Mouse (Mus musculus) stomach, embryonic 14.5 days (tissue): Measurements from ENCODE around the gene Antxr1. TPM values are rescaled to one million over a fixed set of nuclear protein-coding genes. Genes with fewer than 3 reads are reported as not detected.

Source experiments
- ATAC-seq: fragments of 200-750 bp; cut with Nextera tagmentation; 2 replicates; pipeline ENCODE4 v1.8.0; 2017; ENCODE audit warnings: low read depth, moderate TSS enrichment; ENCODE audit not compliant: insufficient number of reproducible peaks, insufficient read depth, low FRiP score
- H3K27ac ChIP-seq: fragments of 300-500 bp; sonication (generic); 2 replicates; pipeline ENCODE4 v1.5.1; 2014; ENCODE audit warnings: mild to moderate bottlenecking, low read length, moderate library complexity, mixed read lengths
- H3K27me3 ChIP-seq: fragments of 300-500 bp; sonication (generic); 2 replicates; pipeline ENCODE4 v1.6.1; 2014; ENCODE audit warnings: low read length, control low read depth, mixed read lengths; ENCODE audit not compliant: control insufficient read depth, insufficient read depth
- H3K36me3 ChIP-seq: fragments of 300-500 bp; sonication (generic); 2 replicates; pipeline ENCODE4 v1.6.1; 2014; ENCODE audit warnings: mild to moderate bottlenecking, control low read depth, low read length, moderate library complexity, mixed read lengths; ENCODE audit not compliant: control insufficient read depth, insufficient read depth
- H3K4me1 ChIP-seq: fragments of 300-500 bp; sonication (generic); 2 replicates; pipeline ENCODE4 v1.6.1; 2014; ENCODE audit warnings: low read length, control low read depth, mixed read lengths; ENCODE audit not compliant: control insufficient read depth, insufficient read depth
- H3K4me2 ChIP-seq: fragments of 300-500 bp; sonication (generic); replicated peaks from 2 replicates; pipeline ENCODE4 v1.6.1; 2014; ENCODE audit warnings: low read depth, low read length, control low read depth
- H3K4me3 ChIP-seq: fragments of 300-500 bp; sonication (generic); 2 replicates; pipeline ENCODE4 v1.5.1; 2014; ENCODE audit warnings: low read depth, low read length, control low read depth
- H3K9ac ChIP-seq: fragments of 300-500 bp; sonication (generic); replicated peaks from 2 replicates; pipeline ENCODE4 v1.6.1; 2014; ENCODE audit warnings: low read depth, mild to moderate bottlenecking, control low read depth, low read length, moderate library complexity, mixed read lengths
- H3K9me3 ChIP-seq: fragments of 300-500 bp; sonication (generic); 2 replicates; pipeline ENCODE4 v1.6.1; 2016; ENCODE audit warnings: low read depth, low read length, control low read depth; ENCODE audit not compliant: control insufficient read depth
- WGBS: fragments of 180-500 bp; shearing (Covaris S2); extraction: QIAGEN DNeasy Blood & Tissue Kit; methylation state at CpG from one replicate; pipeline ENCODE4 v1.1.7; 2014; 5-methylcytosine and 5-hydroxymethylcytosine counted together
- polyA plus RNA-seq: library from polyadenylated mRNA; unstranded; fragments of >200 nt; fragmentation: Nextera tagmentation; extraction: Ambion mirVana; gene quantifications from 2 replicates; pipeline ENCODE4 v1.2.1, GENCODE M21; 2014

The Antxr1 gene
- polyA plus RNA-seq, 1 experiment from 2014 or later, result 13.5 TPM

DNA sequence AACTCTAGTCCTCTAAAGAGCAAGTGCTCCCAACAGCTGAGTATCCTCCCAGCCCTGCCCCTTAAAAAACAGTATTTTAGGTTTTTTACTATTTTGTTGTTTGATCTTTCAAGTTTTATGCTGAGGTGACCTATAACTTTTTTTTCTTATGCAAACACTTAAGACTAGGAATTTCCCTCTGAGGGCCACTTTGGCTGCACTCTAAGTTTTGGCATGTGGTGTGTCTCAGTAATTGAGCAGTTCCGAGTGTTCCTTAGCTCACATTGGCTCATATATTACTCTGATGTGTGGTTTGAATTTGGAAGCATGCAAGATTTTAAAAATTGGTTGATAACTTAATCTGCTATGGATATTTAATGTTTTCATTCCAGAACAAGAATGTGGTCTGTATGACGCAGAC, 105.6 kb downstream of the Antxr1 start:
- ATAC-seq, result no peak

DNA sequence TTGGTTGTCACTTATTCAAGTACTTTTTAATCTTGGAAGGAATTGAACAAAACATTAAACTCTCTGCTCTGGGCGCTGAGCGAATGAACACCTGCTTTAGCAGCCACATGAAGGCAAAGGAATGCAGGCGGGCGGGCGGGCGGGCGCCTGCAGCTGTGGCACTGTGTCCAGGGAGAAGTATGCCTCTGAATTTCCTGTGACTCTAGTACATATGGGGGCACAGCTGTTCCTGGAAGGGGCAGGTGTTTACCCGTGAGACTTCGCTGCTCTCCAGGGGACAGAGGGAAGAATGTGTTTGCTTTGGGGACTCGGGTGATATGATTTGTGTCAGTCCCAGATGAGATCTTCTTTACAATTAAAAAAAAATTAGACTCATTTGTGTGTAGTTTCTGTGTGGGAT, 107.7 kb downstream of the Antxr1 start:
- WGBS, result 43% methylated on average over 10 of the region's 10 CpGs
- no peak for ATAC-seq
- Histone ChIP-seq H3K4me3 (no peak overlapping the region), H3K27me3 (no peaks in the 10 kb centered on the region), H3K9me3 (no peaks in the 10 kb centered on the region; the same call in 1 of the 2 replicates), H3K4me2 (no peak overlapping the region), H3K9ac (no peak overlapping the region), H3K36me3 (no peaks in the 10 kb centered on the region), H3K4me1 (peaks cover 9% of the 10 kb centered on the region; the same call in 1 of the 2 replicates), H3K27ac (no peak overlapping the region)

More for the DNA sequence above, 105.6 kb downstream of the Antxr1 start:
- H3K27me3 ChIP-seq, result no peaks in the 10 kb centered on the region
- no peaks in the 10 kb centered on the region; the same call in 1 of the 2 replicates for H3K9me3 ChIP-seq
- H3K27ac ChIP-seq, result no peak overlapping the region
- H3K4me3 ChIP-seq, result no peak overlapping the region
- no peak overlapping the region for H3K4me2 ChIP-seq
- H3K36me3 ChIP-seq, result no peaks in the 10 kb centered on the region
- 90% methylated on average over 2 of the region's 2 CpGs for WGBS
- H3K4me1 ChIP-seq, result no peaks in the 10 kb centered on the region
- H3K9ac ChIP-seq, result no peak overlapping the region

DNA sequence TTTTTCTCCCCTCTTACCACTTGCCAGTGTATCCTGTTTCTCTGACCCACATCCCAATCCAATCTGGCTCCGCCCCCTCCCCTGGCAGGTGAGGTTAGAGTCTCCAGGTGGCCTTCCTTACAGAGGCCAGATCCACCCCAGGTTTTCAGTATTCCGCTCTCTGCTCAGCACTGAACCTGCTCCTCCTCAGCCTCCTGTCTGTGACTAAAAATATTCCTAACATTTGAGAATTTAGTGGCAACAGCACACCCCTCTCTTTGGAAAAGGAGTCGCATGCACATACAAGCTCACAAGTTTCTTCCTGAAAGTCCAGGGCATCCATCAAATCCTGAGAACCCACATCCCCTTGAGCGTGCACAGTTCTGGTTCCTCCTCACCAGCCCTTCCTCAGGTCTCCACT, 109.3 kb downstream of the Antxr1 start:
- WGBS, result 74% methylated on average over 4 of the region's 4 CpGs

GRCm38 (mm10) chr6:87225286-87225685, 110.3 kb downstream of the Antxr1 start:
- Histone ChIP-seq H3K9me3 (no peaks in the 10 kb centered on the region; the same call in 1 of the 2 replicates), H3K36me3 (no peaks in the 10 kb centered on the region), H3K4me2 (no peak overlapping the region), H3K4me3 (no peak overlapping the region), H3K27ac (no peak overlapping the region), H3K27me3 (no peaks in the 10 kb centered on the region), H3K4me1 (peaks cover 9% of the 10 kb centered on the region; the same call in 1 of the 2 replicates), H3K9ac (no peak overlapping the region)
- no peak for ATAC-seq
- 100% methylated on average over 1 of the region's 1 CpGs for WGBS

More for the DNA sequence above, 109.3 kb downstream of the Antxr1 start:
- H3K4me3 ChIP-seq, result no peak overlapping the region
- no peak overlapping the region for H3K4me2 ChIP-seq
- no peak overlapping the region for H3K9ac ChIP-seq
- H3K27me3 ChIP-seq, result no peaks in the 10 kb centered on the region
- ATAC-seq, result no peak
- no peak overlapping the region for H3K27ac ChIP-seq
- H3K36me3 ChIP-seq, result no peaks in the 10 kb centered on the region
- peaks cover 9% of the 10 kb centered on the region; the same call in 1 of the 2 replicates for H3K4me1 ChIP-seq
- no peaks in the 10 kb centered on the region; the same call in 1 of the 2 replicates for H3K9me3 ChIP-seq

GRCm38 (mm10) chr6:87222854-87223631, 112.6 kb downstream of the Antxr1 start:
- Histone ChIP-seq H3K4me2 (no peak overlapping the region), H3K4me3 (no peak overlapping the region), H3K27me3 (no peaks in the 10 kb centered on the region), H3K4me1 (peaks cover 9% of the 10 kb centered on the region; the same call in 1 of the 2 replicates), H3K27ac (peak overlapping the region; percentile 56; the same call in 1 of the 2 replicates), H3K9me3 (no peaks in the 10 kb centered on the region), H3K36me3 (no peaks in the 10 kb centered on the region), H3K9ac (no peak overlapping the region)
- 28% methylated on average over 10 of the region's 10 CpGs for WGBS
- ATAC-seq, result peak; percentile 33

GRCm38 (mm10) chr6:87219061-87219992, 116.3 kb downstream of the Antxr1 start:
- Histone ChIP-seq H3K36me3 (no peaks in the 10 kb centered on the region), H3K27me3 (no peaks in the 10 kb centered on the region), H3K4me3 (no peak overlapping the region), H3K27ac (no peak overlapping the region), H3K4me2 (no peak overlapping the region), H3K9ac (no peak overlapping the region), H3K4me1 (peaks cover 9% of the 10 kb centered on the region; the same call in 1 of the 2 replicates), H3K9me3 (no peaks in the 10 kb centered on the region)
- 73% methylated on average over 13 of the region's 13 CpGs for WGBS
- ATAC-seq, result no peak

GRCm38 (mm10) chr6:87216114-87216591, 119.5 kb downstream of the Antxr1 start:
- no peaks in the 10 kb centered on the region for H3K36me3 ChIP-seq
- no peaks in the 10 kb centered on the region for H3K4me1 ChIP-seq
- H3K27ac ChIP-seq, result no peak overlapping the region
- H3K4me2 ChIP-seq, result no peak overlapping the region
- ATAC-seq, result no peak
- H3K9ac ChIP-seq, result no peak overlapping the region
- no peak overlapping the region for H3K4me3 ChIP-seq
- no peaks in the 10 kb centered on the region for H3K9me3 ChIP-seq
- no peaks in the 10 kb centered on the region for H3K27me3 ChIP-seq
- WGBS, result 73% methylated on average over 2 of the region's 2 CpGs

GRCm38 (mm10) chr6:87213262-87213661, 122.4 kb downstream of the Antxr1 start:
- 53% methylated on average over 7 of the region's 7 CpGs for WGBS
- Histone ChIP-seq H3K36me3 (no peaks in the 10 kb centered on the region), H3K9me3 (no peaks in the 10 kb centered on the region), H3K4me1 (no peaks in the 10 kb centered on the region), H3K27me3 (no peaks in the 10 kb centered on the region), H3K4me3 (no peak overlapping the region), H3K27ac (no peak overlapping the region), H3K9ac (no peak overlapping the region), H3K4me2 (no peak overlapping the region)
- ATAC-seq, result no peak
